Mouse (Mus musculus) ovary, postnatal 10 days (tissue): ENCODE data around the gene Twnk.
"Not testable (repeated sequence)": the region's sequence is repeated elsewhere in the genome, so short reads cannot be mapped to it uniquely, and the experiment has no call there.

Source experiments
- DNase-seq: peaks from one replicate; pipeline ENCODE4 v3.0.0; 2022; ENCODE audit warnings: low spot score

Twnk gene

DNA sequence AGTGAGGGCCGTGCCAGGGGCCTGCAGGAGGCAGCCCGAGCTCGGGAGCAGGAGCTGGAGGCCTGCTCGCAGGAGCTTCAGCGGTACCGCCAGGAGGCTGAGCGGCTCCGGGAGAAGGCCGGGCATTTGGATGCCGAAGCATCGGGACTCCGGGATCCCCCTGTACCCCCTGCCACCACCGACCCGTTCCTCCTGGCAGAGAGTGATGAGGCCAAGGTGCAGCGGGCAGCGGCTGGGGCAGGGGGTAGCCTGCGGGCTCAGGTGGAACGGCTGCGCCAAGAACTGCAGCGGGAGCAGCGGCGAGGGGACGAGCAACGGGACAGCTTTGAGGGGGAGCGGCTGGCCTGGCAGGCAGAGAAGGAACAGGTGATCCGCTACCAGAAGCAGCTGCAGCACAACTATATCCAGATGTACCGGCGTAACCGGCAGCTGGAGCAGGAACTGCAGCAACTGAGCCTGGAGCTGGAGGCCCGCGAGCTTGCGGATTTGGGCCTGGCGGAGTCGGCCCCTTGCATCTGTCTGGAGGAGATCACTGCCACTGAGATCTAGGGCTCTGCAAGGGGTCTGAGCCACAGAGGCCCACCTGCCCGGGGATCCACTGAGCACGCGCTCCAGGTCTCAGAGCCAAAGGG, 20.6 kb downstream of the Twnk start:
- DNase-seq: no peak

DNA sequence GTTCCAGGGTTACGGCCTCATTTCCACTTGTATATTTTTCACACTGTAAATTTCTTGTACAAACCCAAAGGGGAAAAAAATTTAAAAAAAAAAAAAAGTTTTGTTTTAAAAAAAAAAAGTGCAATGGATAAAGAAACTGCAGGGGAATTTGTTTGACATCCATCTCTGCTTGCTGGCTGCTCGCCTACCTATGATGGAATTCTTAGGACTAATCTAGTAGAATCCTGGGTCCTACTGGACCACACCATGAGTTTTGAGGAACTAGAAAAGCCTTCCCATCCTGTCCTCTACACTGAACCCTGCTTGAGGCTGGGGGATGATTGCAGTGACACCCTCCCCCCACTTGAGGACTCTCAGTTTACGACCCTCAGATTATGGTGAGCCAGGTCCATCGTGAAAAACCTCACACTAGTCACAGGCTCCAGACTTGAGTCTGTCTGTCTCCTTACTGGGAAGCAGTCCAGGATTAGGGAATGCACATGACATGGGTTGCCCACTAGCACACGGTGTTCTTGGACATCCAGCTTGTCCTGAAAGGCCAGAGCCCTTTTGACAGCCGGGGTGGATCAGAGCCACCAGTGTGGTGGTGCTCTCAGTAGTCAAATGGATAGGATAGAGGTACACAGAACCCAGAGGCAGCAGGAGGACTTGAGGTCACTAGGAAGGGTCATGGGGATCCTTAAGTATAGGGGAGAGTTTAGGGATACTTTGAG, 21.7 kb downstream of the Twnk start:
- DNase-seq: no peak

DNA sequence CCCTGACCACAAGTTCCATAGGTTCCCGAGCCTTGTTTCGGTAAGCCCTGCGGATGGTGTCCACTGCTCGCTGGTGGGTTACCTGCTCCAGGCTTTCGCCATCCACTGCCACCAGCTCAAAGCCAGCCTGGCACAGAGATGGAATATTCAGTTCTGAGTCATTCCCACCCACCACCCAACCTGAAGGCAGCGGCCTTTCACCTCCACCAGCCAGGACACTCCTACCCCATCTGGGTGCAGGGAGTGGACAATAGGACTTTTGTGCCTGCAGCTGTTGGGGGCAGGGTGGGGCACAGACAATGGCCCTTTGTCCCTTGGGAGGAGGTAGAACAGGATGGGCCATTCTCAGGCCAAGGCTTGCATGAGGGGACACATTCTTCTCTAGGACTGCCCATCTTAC, 22.4 kb downstream of the Twnk start:
- DNase-seq: no peak

DNA sequence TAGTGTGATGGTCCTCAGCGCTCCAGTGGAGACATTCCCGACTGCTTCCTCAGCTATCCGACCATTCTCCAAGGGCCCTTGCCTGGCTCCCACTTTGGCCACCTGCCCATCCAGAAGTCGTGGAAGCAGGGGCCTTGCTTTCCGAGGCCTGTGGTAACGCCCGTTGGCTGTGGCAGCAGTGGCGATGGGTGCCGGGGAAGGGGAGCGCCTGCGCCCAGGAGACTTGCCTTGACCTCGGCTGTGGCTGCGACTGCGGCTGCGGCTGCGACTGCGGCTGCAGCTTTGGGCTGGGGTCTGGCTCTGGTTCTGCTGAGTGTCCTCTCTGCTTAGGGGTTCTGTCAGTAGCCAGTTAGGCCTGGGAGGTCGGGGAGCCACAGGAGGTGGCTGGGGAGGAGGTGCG, 23.3 kb downstream of the Twnk start:
- no peak for DNase-seq

DNA sequence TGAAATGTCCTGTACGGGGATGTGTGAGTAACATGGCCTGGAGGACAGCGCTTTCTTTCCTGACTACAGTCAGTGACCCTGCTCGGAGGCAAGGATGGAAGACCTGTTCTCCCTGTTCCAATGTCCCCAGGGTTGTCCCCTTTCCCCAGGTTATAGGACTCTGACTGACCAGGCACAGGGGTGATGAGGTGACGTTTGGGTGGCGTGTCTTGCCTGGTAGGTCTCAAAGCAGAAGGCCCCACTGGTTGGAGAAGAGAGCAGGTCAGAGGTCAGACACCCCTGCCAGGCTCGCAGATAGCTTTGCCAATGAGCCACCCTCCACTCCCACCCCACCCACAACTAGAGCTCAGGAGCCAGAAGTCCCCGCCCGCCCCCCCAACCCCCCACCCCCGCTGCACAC, 24.1 kb downstream of the Twnk start:
- DNase-seq: no peak

DNA sequence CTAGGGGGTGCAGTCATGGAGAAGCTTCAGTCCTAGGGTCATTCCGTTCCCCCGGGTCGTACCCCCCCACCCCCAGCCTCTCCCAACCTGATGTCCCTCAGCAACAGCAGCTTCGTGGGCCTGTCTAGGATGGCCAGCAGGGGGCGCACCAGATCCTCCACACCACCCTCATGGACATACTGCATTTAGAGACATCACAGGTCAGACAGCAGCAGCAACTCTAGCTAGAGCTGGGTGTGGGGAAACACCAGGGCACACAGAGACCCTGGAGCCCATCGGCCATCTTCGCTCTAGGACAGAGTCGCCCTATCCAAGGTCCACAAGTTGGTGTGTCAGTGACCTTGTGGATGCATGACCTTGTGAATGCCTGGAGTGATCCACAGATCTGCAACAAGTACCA, 24.6 kb downstream of the Twnk start:
- DNase-seq: no peak

GRCm38 (mm10) chr19:45030746-45031693, 25.6 kb downstream of the Twnk start:
- DNase-seq: no peak

- no peak for DNase-seq
Observed at GRCm38 (mm10) chr19:45031780-45032179, 26.3 kb downstream of the Twnk start.

DNA sequence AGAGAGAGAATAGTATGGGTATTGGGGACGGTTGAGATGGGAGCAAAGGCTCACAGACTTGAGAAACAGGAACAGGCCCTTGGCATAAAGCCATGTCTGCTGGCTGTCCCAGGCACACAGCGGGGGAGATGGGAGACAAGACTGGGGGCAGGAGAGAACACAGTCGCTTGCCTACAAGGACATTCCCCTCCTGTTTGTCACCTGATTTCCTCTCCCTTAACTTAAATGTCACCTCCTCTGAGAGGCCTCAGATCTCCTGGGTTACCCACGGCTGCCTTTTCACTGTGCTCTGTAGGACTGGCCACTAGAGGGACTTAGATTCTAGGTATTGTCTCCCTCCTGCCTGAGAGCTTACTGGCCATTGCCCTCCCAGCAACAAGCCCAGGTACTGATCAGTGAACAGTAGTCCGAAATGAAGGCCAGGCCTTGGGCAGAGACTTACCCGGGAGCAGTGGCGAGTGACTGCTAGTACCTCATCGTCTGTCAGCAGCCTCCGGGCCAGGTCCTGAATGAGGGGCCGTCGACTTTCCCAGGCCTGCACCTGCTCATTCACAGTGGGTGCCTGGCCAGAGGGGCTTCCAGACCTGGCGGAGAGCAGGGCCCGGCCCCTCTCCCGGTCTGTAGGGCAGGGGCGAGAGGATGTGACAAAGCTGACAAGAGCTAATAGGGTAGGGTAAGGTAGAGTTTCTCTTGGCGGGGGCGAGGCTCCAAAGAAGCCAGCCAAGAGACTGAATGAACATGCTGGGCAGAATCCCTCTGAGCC, 27.3 kb downstream of the Twnk start:
- DNase-seq: no peak

GRCm38 (mm10) chr19:45036867-45037266, 31.4 kb downstream of the Twnk start:
- DNase-seq: no peak

DNA sequence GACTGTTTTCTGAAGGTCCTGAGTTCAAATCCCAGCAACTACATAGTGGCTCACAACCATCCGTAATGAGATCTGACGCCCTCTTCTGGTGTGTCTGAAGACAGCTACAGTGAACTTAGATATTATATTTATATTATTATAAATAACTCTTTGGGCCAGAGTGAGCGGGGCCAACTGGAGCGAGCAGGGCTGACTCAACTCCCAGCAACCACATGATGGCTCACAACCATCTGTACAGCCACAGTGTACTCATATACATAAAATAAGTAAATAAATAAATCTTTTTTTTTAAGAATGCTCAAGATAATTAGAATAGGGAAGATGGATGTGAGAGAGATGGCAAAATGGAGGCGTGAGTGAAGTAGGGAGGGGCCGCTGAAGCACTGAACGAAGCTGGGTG, 32.7 kb downstream of the Twnk start:
- DNase-seq: not testable (repeated sequence)

- DNase-seq: no peak
Observed at GRCm38 (mm10) chr19:45040214-45040613, 34.8 kb downstream of the Twnk start.

- DNase-seq: no peak
Observed at GRCm38 (mm10) chr19:45044389-45044927, 39.0 kb downstream of the Twnk start.

DNA sequence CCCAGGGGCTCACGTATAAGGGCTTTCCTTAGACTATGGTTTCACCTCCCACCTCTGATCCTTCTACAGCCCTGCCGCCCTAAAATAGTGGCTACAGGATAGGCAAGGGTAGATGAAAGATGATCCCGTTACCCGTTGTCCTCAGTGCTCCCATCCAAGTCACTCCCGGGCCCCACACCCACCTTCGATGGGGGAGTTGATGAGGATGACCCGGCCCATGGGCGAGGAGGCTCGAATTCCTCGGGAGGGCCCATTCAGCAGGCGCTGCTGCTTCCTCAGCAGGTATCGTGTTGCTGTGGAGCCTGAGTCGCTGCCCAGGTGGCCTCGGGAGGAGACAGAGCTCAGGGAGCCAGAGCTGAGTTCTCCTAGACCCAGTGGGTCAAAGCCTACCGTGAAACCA, 39.8 kb downstream of the Twnk start:
- DNase-seq: no peak

GRCm38 (mm10) chr19:45045651-45046050, 40.2 kb downstream of the Twnk start, which contains the start of gene Pdzd7:
Gene Pdzd7, minus strand, starts transcription at chr19:45045717.
- DNase-seq: no peak

DNA sequence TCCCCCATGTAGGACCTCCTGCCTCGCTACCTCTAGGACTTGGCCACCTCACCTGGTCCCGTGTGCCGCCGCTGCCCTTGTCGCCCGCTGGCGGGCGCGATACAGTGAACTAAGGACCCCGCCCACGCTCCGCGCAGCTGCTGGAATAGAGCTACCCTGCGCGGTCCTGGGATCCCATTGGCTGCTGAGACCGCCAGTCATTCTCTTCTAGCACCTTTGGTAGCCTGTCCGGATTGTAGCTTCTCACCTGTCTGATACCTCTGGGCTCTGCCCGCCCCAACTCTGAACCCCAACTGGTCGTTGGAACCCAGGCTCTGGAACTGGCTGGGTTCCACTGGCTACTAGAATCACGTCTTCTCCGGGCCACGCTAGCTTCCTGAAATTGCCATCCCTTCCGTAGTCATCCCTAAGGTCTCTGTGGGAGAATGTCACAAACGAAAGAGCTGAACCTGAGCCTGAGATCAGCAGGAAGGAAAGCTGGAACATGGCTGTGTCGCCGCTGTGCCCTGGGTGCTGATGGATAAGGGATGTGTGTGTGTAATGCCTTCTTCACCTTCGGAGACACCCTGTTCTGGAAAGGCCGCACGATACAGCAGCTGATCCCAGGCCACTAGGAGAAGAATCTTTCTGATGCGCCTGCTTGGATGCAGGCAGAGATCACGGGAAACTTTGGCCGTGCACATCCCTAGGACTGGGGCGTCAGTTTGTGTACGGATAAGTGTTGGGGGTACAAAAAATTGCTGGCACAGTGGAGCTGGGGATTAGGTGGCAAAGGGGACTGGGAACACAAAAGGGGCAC, 41.3 kb downstream of the Twnk start:
- DNase-seq: peak; percentile 44

- DNase-seq: peak; percentile 87
Observed at GRCm38 (mm10) chr19:45047417-45047934, 42.0 kb downstream of the Twnk start, which contains the start of gene Sfxn3. Gene Sfxn3, plus strand, starts transcription at chr19:45047503.

- no peak for DNase-seq
Observed at GRCm38 (mm10) chr19:45047935-45048643, 42.6 kb downstream of the Twnk start.

DNA sequence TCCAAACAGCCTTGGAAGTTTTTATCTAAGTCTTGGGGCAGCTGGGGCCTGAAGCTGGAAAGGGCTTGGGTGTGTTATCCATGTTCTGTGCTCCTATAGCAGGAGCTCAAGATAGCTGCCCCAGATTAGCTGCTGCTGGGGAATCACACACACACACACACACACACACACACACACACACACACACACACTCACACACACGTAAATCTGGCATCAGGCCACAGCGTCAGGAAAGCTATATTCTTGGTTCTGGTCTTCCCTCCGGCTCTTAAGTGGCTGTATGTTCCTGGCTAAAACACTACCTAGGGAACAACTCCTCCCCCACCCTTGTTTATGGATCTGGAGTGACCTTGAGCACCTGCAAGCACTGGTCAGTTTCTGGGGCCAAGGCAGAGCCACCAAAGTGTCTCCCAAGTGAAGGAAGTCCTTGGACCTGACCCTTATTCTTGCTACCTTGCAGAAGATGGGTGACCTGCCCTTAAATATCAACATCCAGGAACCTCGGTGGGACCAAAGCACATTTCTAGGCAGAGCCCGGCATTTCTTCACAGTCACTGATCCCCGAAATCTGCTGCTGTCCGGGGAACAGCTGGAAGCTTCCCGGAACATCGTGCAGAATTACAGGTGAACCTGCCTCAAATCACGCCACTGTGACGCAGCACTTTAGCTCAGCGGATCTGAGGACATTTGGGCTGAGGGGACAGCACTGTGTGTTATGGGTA, 43.3 kb downstream of the Twnk start:
- DNase-seq: no peak
